Mouse (Mus musculus) brain, embryonic 14.5 days (tissue): ENCODE measurements around the gene Tsc2. TPM values are rescaled to one million over a fixed set of nuclear protein-coding genes. Genes with fewer than 3 reads are reported as not detected.

ENCODE experiments used
- DNase-seq: peaks from one replicate; pipeline ENCODE4 v3.0.0-alpha.2; 2011; ENCODE audit warnings: low read depth
- CTCF ChIP-seq: fragments of 200-500 bp; IDR thresholded peaks from 2 replicates; pipeline ENCODE4 v1.5.1; 2012; ENCODE audit warnings: inconsistent platforms, mild to moderate bottlenecking, moderate library complexity, borderline replicate concordance; ENCODE audit not compliant: insufficient read depth, insufficient read length; ENCODE audit errors: extremely low read depth
- POLR2A ChIP-seq: fragments of 200-500 bp; IDR thresholded peaks from 2 replicates; pipeline ENCODE4 v1.6.1; 2012; ENCODE audit warnings: mild to moderate bottlenecking, inconsistent platforms, borderline replicate concordance; ENCODE audit not compliant: poor library complexity, insufficient read depth, insufficient read length, severe bottlenecking; ENCODE audit errors: extremely low read depth
- polyA plus RNA-seq: library from polyadenylated mRNA; depleted of rRNA; stranded (reverse); fragments of >200 nt; gene quantifications from 2 replicates; pipeline ENCODE4 v1.2.3, GENCODE M21; 2012

Gene Tsc2
- polyA plus RNA-seq, 1 experiment = 190 TPM

GRCm38 (mm10) chr17:24658017-24658758, 25.8 kb upstream of the Tsc2 start, which contains the start of gene Npw:
Gene Npw (minus strand): TSS chr17:24658457.
- no peak for DNase-seq
- TF ChIP-seq POLR2A (no peak), CTCF (no peak)

DNA sequence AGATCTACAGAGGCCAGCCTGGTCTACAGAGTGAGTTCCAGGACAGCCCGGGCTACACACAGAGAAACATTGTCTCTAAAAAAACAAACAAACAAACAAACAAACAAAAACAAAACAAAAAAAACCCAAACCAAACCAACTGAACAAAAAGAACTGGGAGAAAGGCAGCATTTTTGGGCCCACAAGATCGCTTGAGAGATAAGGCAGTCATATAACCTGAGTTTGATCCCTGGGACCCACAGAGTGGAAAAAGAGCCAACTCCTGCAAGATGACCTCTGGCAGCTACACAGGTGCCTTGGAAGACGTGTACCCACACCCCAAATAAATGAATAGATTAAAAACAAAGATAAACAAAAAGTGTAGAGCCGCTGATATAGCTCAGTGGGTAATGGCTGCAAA, 22.5 kb upstream of the Tsc2 start:
- DNase-seq = no peak
- TF ChIP-seq CTCF (no peak), POLR2A (no peak)

DNA sequence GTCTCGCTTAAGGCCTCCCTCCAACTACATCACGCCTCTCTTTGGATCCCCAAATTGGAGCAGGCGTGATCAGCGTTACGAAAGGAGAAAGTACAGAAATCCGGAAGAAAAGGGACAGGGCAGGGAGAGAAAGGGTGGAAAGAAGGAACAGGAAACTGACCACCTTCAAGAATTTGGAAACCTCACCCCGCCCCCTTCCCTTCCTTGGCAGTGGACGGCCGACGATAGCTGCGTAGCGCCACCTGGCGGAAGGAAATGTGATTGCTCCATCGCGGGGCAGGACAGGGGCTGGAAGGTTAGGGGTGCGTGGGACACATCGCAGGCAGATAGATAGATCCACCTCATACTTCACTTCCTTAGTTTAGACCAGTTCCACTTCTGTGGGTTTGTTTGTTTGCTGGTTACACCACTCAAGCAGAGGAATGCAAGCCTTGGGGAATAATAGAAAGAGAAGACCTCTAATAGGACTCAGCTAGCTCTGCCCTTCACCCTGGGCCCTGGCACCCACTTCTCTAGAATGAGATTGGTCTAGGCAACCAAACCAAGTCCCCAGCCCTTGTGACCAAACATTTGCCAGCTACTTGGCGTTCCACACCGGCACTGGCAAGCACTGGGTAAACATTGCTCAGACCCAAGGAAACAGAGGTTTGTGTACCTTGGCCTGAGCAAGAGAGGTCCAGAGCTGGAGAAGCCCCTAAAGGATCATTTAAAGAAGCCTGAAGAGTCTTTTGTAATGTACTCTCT, 21.7 kb upstream of the Tsc2 start:
- peak; percentile 81 for DNase-seq
- peak; percentile 94 for TF ChIP-seq CTCF
- no peak for TF ChIP-seq POLR2A

DNA sequence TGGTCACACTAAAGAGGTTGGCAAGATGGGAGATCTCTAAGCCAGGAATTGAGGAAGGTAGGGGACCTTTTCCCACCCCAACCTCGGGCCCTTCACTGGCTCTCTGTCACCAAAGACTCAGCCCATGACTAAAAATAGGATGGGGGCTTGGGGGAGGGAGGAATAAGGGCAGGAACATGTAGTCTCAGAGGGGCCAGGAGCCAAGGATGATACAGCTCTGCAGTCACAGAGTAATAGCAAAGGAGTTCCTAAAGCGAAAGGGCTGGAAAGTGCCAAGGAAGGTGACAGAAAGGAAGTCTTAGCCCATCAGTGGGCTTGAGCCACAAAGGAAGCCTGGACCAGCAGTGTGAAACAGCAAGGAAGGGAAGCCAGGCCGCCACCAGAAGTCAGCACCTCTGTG, 19.4 kb upstream of the Tsc2 start:
- TF ChIP-seq POLR2A (no peak), CTCF (no peak)
- DNase-seq = no peak

DNA sequence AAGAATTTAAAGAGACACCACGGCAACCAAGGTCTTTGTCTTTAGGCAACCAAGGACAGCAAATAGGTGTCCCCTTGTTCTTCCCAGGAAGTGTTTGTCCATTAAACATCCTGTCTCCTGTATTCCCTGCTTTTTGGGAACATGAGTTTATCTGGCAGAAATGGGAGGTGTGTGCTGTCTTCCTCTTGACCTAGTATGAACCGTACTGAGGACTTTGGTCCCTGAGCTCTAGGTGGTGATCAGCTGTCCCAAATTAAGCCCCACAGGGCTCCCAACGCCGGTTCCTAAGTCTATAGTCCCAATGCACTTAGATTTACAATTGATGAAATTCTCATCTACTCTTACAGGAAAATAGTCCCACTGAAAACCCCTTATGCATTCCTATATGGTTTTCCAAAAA, 18.3 kb upstream of the Tsc2 start:
- no peak for DNase-seq
- TF ChIP-seq CTCF = no peak
- no peak for TF ChIP-seq POLR2A

GRCm38 (mm10) chr17:24650070-24650616, 17.7 kb upstream of the Tsc2 start, which contains the start of gene Slc9a3r2:
Gene Slc9a3r2 (minus strand): TSS chr17:24650327.
- TF ChIP-seq POLR2A (no peak), CTCF (no peak)
- DNase-seq = peak; percentile 56

- DNase-seq = no peak
- TF ChIP-seq CTCF (no peak), POLR2A (no peak)
Observed at GRCm38 (mm10) chr17:24649581-24650069, 17.2 kb upstream of the Tsc2 start.

DNA sequence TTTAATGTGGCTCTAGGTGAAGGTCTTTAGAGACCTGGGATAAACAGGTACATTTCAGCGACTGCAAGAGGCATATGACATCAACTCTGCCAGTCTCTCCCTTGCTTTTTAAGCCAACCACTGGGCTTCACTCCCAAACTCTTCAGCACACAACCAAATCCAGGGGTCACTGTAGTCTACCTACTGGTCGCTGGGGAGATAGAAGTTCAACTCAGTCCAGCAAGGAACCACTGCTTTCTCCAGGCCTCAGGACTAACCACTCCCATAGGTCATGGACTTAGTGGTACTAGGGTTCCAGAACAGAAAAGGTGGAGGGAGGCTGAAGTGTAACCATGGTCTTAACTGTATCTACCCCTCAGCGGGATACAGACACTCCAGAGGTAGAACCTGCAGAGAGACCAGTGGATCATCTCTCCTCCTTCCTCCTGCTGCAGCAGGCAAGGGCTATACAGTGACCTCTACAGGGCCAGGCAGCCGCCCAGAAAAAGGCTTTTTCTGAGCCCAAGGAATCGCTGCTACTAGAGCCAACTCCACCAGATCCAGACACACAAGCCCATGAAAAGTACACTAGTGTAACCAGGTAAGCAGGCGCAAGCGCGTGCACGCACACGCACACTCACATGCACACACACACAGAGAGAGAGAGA, 16.4 kb upstream of the Tsc2 start:
- TF ChIP-seq CTCF = no peak
- no peak for TF ChIP-seq POLR2A
- no peak for DNase-seq

GRCm38 (mm10) chr17:24647493-24647892, 15.1 kb upstream of the Tsc2 start:
- no peak for DNase-seq
- no peak for TF ChIP-seq CTCF
- TF ChIP-seq POLR2A = no peak

DNA sequence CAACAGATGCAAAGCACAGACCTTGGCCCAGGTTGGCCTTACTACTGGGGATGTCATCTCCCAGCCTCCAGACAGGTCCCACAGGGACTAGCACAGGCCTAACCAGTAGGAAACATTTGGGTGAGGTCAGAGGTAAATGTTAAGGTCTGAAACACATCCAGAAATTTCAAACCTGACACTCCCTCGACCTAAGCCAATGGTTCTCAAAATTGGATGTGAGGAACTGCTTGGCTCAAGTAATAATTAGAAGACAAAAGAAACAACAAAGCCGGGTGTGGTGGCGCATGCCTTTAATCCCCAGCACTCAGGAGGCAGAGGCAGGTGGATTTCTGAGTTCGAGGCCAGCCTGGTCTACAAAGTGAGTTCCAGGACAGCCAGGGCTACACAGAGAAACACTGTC, 14.0 kb upstream of the Tsc2 start:
- no peak for DNase-seq
- TF ChIP-seq CTCF (no peak), POLR2A (no peak)

- TF ChIP-seq CTCF (no peak), POLR2A (no peak)
- no peak for DNase-seq
Observed at GRCm38 (mm10) chr17:24645916-24646315, 13.5 kb upstream of the Tsc2 start.
